In the genomic region with DNA sequence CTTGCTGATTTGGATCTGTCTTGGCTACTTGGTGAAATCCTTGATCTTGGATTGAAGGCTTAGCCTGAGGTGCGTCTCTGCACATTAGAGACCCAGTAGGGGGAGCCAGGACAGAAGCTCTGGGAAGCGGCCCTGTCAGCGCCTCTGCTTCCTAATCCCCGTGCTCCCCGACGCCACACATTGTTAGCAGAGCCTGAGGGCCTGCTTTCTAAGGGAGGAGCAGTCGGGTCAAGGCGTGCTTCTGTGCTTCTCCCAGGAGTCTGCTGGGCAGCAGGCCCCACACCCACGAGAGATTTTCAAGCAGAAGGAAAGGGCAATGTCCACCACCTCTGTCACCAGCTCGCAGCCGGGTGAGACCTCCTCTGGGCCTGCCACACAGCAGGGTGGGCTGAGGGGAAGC, we compare ENCODE assay signal across 27 mouse cellular contexts. TPM values are rescaled to one million over a fixed set of nuclear protein-coding genes. Genes with fewer than 3 reads are reported as not detected.
DNase-seq lines count a peak whose midpoint lies in the region; ATAC-seq and TF ChIP-seq lines count a peak whose summit lies in the region.
"Had no signal": no experiment of that assay in that cellular context is flagged by ENCODE, and none has a peak within 500 bp of the region (broad histone marks: within the 10 kb centered on the region; RNA-seq: fewer than 3 reads in every experiment).

No protein-coding gene starts in this region.

- WGBS in midbrain, embryonic 13.5 days, result 70% methylated on average over 11 of the region's 11 CpGs

- TF ChIP-seq CTCF in ES-Bruce4 (IDR thresholded peaks at IDR 0.05; ENCODE audit: low read depth, low read length), result peak; percentile 22

- no peak overlapping the region for H3K4me3 ChIP-seq in ES-Bruce4 (ENCODE audit: low read depth, low read length)
- H3K4me3 ChIP-seq in midbrain, embryonic 13.5 days (replicated peaks), result no peak overlapping the region
- H3K4me3 ChIP-seq: erythroblast, embryonic 14.5 days; forebrain, embryonic 12.5 days; heart, embryonic 12.5 days; hindbrain, embryonic 13.5 days; kidney, embryonic 15.5 days; midbrain, embryonic 10.5 days; neural tube, embryonic 13.5 days had no signal

- DNase-seq in kidney, postnatal 14 days, result peak; percentile 21
- DNase-seq in kidney, adult 8-10 months, result no peak
- DNase-seq in R1 (ENCODE audit: low read depth, low spot score), result peak; percentile 74
- no peak for DNase-seq in thymus, postnatal 4 days
- DNase-seq: adrenal gland, adult 8-10 months; B cell, adult 2 months; cerebellum, adult 8-10 months; cerebellum, postnatal 36 days; embryo, embryonic 11 days; gastrocnemius, postnatal 10 days; heart, postnatal 4 days; layer of hippocampus, adult 9-11 months; liver; lung, adult 2 months; lung, postnatal 14 days; right cerebral cortex, postnatal 4 days had no signal

- TF ChIP-seq EP300 in ES-Bruce4 (IDR thresholded peaks at IDR 0.05; ENCODE audit: insufficient read depth, low read depth, low read length), result no peak

- peaks cover 17% of the 10 kb centered on the region for H3K36me3 ChIP-seq in ES-Bruce4 (ENCODE audit: control insufficient read depth, insufficient read depth, low read length, poor library complexity, severe bottlenecking)
- H3K36me3 ChIP-seq in midbrain, embryonic 13.5 days, result peaks cover 88% of the 10 kb centered on the region

- H3K27me3 ChIP-seq in ES-Bruce4 (ENCODE audit: control insufficient read depth, insufficient read depth, low read length, poor library complexity, severe bottlenecking), result no peaks in the 10 kb centered on the region
- H3K27me3 ChIP-seq in midbrain, embryonic 13.5 days, result no peaks in the 10 kb centered on the region
- H3K27me3 ChIP-seq: forebrain, embryonic 12.5 days; heart, embryonic 12.5 days; hindbrain, embryonic 13.5 days; kidney, embryonic 15.5 days; neural tube, embryonic 13.5 days had no signal

- TF ChIP-seq POLR2A in ES-Bruce4 (IDR thresholded peaks at IDR 0.05; ENCODE audit: insufficient read depth, low read length), result no peak

- no peak overlapping the region for H3K4me2 ChIP-seq in midbrain, embryonic 13.5 days (replicated peaks)
- H3K4me2 ChIP-seq: forebrain, embryonic 12.5 days; heart, embryonic 12.5 days; hindbrain, embryonic 13.5 days; kidney, embryonic 15.5 days; neural tube, embryonic 13.5 days had no signal

- peak overlapping the region; percentile 28; the same call in 1 of the 2 replicates for H3K9ac ChIP-seq in ES-Bruce4 (ENCODE audit: low read depth, poor library complexity, severe bottlenecking)
- H3K9ac ChIP-seq in midbrain, embryonic 13.5 days (replicated peaks), result no peak overlapping the region
- H3K9ac ChIP-seq: forebrain, embryonic 12.5 days; heart, embryonic 12.5 days; hindbrain, embryonic 13.5 days; kidney, embryonic 15.5 days; liver, embryonic 14.5 days; neural tube, embryonic 13.5 days had no signal

- H3K9me3 ChIP-seq in ES-Bruce4 (replicated peaks; ENCODE audit: control insufficient read depth, insufficient read depth, low read length, poor library complexity, severe bottlenecking), result no peaks in the 10 kb centered on the region
- no peaks in the 10 kb centered on the region for H3K9me3 ChIP-seq in midbrain, embryonic 13.5 days
- H3K9me3 ChIP-seq: forebrain, embryonic 12.5 days; heart, embryonic 12.5 days; hindbrain, embryonic 13.5 days; kidney, embryonic 15.5 days; midbrain, embryonic 10.5 days; neural tube, embryonic 13.5 days had no signal

- no peak for ATAC-seq in midbrain, embryonic 13.5 days
- ATAC-seq: intestine, embryonic 16.5 days had no signal

- H3K4me1 ChIP-seq in ES-Bruce4 (ENCODE audit: control insufficient read depth, insufficient read depth, low read length), result peaks cover 7% of the 10 kb centered on the region
- no peaks in the 10 kb centered on the region for H3K4me1 ChIP-seq in midbrain, embryonic 13.5 days (replicated peaks)
- H3K4me1 ChIP-seq: forebrain, embryonic 12.5 days; hindbrain, embryonic 13.5 days; midbrain, embryonic 10.5 days; neural tube, embryonic 13.5 days had no signal

- peak overlapping the region; percentile 36; the same call in 1 of the 2 replicates for H3K27ac ChIP-seq in ES-Bruce4 (ENCODE audit: insufficient read depth, low read length)
- no peak overlapping the region for H3K27ac ChIP-seq in midbrain, embryonic 13.5 days
- H3K27ac ChIP-seq: forebrain, embryonic 12.5 days; hindbrain, embryonic 13.5 days; kidney, embryonic 15.5 days; liver, embryonic 14.5 days; midbrain, embryonic 10.5 days; neural tube, embryonic 13.5 days had no signal

RNA-seq across cellular contexts. Expression of a gene that starts 6.2 kb away (rescaled TPM):
- polyA plus RNA-seq in ES-Bruce4 (2011; ENCODE audit: insufficient read depth, insufficient read length, low read depth, missing spikeins), result 1.6 and 2.2 TPM in 2 replicates
- 2.3 and 2.6 TPM in 2 replicates for polyA plus RNA-seq in midbrain, embryonic 13.5 days (2015; fragmentation: Nextera tagmentation; extraction: Ambion mirVana)
- polyA plus RNA-seq: erythroblast, embryonic 14.5 days had no signal

RNA-seq across cellular contexts. Expression of a gene that starts 9.1 kb away (rescaled TPM):
- polyA plus RNA-seq in ES-Bruce4 (2011; ENCODE audit: insufficient read depth, insufficient read length, low read depth, missing spikeins), result 27.4 and 33.4 TPM in 2 replicates
- polyA plus RNA-seq in midbrain, embryonic 13.5 days (2015; fragmentation: Nextera tagmentation; extraction: Ambion mirVana), result 151 and 155 TPM in 2 replicates

RNA-seq across cellular contexts. Expression of a gene that starts 35.2 kb away (rescaled TPM):
- 10.6 and 11.7 TPM in 2 replicates for polyA plus RNA-seq in ES-Bruce4 (2011; ENCODE audit: insufficient read depth, insufficient read length, low read depth, missing spikeins)
- polyA plus RNA-seq in midbrain, embryonic 13.5 days (2015; fragmentation: Nextera tagmentation; extraction: Ambion mirVana), result 24.9 and 26.5 TPM in 2 replicates

RNA-seq across cellular contexts. Expression of a gene that starts 40.4 kb away (rescaled TPM):
- 9.3 and 9.9 TPM in 2 replicates for polyA plus RNA-seq in ES-Bruce4 (2011; ENCODE audit: insufficient read depth, insufficient read length, low read depth, missing spikeins)
- polyA plus RNA-seq in midbrain, embryonic 13.5 days (2015; fragmentation: Nextera tagmentation; extraction: Ambion mirVana), result 6.5 and 8.2 TPM in 2 replicates

Comparison
In these comparisons a context has a peak if more than half of its experiments do, and no peak if none do; other contexts are left out.
1. DNase-seq: peak in kidney, postnatal 14 days (single experiment) and R1 (single experiment); none in kidney, adult 8-10 months (0 of 2) and thymus, postnatal 4 days (single experiment).